Mouse (Mus musculus): ENCODE results near the gene Gm12117.

Gm12117 gene

DNA sequence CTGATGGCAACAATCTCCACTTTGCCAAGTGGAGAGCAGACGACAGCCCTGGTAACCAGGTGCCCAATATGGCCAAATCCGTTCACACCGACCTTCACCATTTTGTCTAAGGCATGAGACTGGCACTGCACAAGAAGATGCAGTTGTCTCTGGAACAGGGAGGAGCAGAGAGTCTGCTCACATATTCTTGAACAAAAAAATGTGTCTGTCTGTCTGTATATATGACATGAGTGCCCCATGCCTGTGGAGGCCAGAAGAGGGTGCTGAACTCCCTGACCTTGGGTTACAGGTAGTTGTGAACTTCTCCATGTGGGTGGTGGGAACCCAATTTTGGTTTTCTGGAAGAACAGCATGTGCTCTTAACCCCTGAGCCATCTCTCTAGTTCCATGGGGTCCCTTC is at the start of gene Gm12117:
TSS of gene Gm12117 (minus strand) at position 101 of the 400 bp plus-strand sequence.
- POLR2A ChIA-PET, result no interaction called here
- CTCF ChIA-PET, result no interaction called here

DNA sequence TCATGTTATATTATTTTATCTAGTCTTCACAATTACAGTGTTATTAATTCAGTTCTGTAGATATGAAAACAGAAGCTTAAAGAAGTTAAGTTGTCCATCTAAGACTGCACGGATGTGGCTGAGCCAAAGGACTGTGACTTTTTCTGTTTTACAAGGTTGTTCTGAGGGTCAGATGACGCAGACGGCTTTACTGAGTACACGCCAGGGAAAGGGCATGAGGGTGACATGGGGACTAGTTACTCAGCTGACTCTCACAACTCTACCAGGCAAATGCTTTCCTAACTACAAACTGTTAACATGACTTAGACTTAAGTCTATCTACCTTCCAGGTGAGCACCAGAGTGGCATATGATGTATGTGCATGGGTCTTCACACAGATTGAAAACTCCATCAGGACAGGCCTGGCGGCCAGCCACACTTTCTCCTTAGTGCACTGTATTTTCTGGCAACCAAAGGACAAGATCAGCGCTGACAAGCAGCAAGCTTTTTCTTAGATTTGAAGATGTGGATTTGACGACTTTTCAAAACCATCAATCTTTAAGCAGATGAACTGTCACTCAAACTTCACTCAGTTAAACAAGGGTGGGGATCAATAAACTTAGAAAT is 42.6 kb upstream of the Gm12117 start:
- POLR2A ChIA-PET, result interaction anchor here in 1 of 4 experiments (0.7 to 1.6 kb wide), 2 partner anchors 22 to 108 kb away, joined by 3 to 4 read pairs; no protein-coding TSS in a partner anchor

DNA sequence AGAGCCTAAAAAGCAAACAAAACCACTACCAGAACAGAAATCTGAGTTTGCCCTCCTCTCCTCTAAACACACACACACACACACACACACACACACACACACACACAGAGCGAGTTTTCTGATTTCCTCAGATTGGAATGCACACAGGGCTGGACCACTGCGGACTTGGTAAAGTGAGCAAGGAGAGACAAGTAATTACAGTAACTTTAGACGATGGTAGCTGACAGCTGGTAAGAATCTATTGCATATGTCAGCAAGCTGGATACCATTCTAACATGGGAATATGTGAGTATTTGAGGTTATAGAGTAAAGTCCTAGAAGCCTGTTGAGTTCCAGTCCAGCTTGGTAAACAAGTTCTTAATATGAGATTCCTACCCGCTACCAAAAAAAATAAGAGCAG is 33.0 kb upstream of the Gm12117 start:
- CTCF ChIA-PET, result interaction anchor here in 1 of 4 experiments (0.6 kb wide), 1 partner anchor 840 kb away, joined by 6 read pairs; no protein-coding TSS in a partner anchor

More for the DNA sequence above, 42.6 kb upstream of the Gm12117 start:
- CTCF ChIA-PET, result no interaction called here

GRCm38 (mm10) chr11:33300859-33301258 is 24.3 kb upstream of the Gm12117 start:
- CTCF ChIA-PET, result no interaction called here
- POLR2A ChIA-PET, result no interaction called here

More for the DNA sequence above, 33.0 kb upstream of the Gm12117 start:
- POLR2A ChIA-PET, result no interaction called here

- POLR2A ChIA-PET, result interaction anchor here in 1 of 4 experiments (0.6 kb wide), 1 partner anchor 144 kb away, joined by 4 read pairs; no protein-coding TSS in a partner anchor
Measured at GRCm38 (mm10) chr11:33299371-33299770, 22.8 kb upstream of the Gm12117 start.

GRCm38 (mm10) chr11:33297121-33297520 is 20.6 kb upstream of the Gm12117 start:
- POLR2A ChIA-PET, result interaction anchor here in 1 of 4 experiments (0.7 to 1.4 kb wide), 3 partner anchors 17 to 48 kb away, joined by 3 to 4 read pairs (median 3); no protein-coding TSS in a partner anchor
- CTCF ChIA-PET, result interaction anchor here in 1 of 4 experiments (1.1 kb wide), 1 partner anchor 39 kb away, joined by 3 read pairs; no protein-coding TSS in a partner anchor

More at GRCm38 (mm10) chr11:33299371-33299770, 22.8 kb upstream of the Gm12117 start:
- CTCF ChIA-PET, result interaction anchor here in 1 of 4 experiments (0.6 kb wide), 1 partner anchor 39 kb away, joined by 3 read pairs; no protein-coding TSS in a partner anchor

GRCm38 (mm10) chr11:33295422-33295821 is 18.9 kb upstream of the Gm12117 start:
- ChIA-PET POLR2A (interaction anchor here in 1 of 4 experiments (0.8 kb wide), 1 partner anchor 41 kb away, joined by 3 read pairs; no protein-coding TSS in a partner anchor), CTCF (interaction anchor here in 2 of 4 experiments (0.9 to 1.5 kb wide), 3 partner anchors 116 to 119 kb away, joined by 3 to 5 read pairs (median 4); no protein-coding TSS in a partner anchor)

GRCm38 (mm10) chr11:33294063-33294462 is 17.5 kb upstream of the Gm12117 start:
- ChIA-PET POLR2A (interaction anchor here in 2 of 4 experiments (0.6 to 2.0 kb wide), 3 partner anchors 29 to 240 kb away, joined by 3 to 6 read pairs (median 3); no protein-coding TSS in a partner anchor), CTCF (interaction anchor here in 2 of 4 experiments (1.2 to 1.5 kb wide), 3 partner anchors 115 to 117 kb away, joined by 3 to 5 read pairs (median 4); no protein-coding TSS in a partner anchor)

DNA sequence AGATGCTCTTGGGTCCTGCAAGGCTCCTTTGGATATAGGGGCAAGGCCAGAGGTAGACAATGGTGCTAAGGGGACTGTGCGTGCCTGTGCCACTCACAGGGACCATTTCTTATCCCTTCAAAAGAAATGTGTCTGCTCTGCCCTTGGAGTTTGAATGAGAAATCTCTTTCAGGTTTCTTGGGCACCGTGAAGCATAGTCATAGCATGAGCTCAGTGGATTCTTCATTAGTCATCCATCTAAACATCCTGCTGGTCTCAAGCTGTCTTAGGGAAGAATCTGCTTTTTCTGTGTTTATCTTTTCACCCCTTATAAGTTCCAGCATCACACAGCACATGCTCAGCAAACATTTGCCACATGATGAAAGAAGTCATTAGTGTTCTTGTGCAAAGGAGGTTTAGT is 2.0 kb upstream of the Gm12117 start:
- ChIA-PET CTCF (interaction anchor here in 1 of 4 experiments (0.7 kb wide), 1 partner anchor 317 kb away, joined by 9 read pairs; no protein-coding TSS in a partner anchor), POLR2A (interaction anchor here in 1 of 4 experiments (0.6 kb wide), 1 partner anchor 379 kb away, joined by 3 read pairs; no protein-coding TSS in a partner anchor)

GRCm38 (mm10) chr11:33274816-33275215 is 1.7 kb downstream of the Gm12117 start:
- POLR2A ChIA-PET, result interaction anchor here in 1 of 4 experiments (1.5 kb wide), 1 partner anchor 9 kb away, joined by 4 read pairs; no protein-coding TSS in a partner anchor
- CTCF ChIA-PET, result interaction anchor here in 1 of 4 experiments (0.9 kb wide), 1 partner anchor 451 kb away, joined by 3 read pairs; no protein-coding TSS in a partner anchor

DNA sequence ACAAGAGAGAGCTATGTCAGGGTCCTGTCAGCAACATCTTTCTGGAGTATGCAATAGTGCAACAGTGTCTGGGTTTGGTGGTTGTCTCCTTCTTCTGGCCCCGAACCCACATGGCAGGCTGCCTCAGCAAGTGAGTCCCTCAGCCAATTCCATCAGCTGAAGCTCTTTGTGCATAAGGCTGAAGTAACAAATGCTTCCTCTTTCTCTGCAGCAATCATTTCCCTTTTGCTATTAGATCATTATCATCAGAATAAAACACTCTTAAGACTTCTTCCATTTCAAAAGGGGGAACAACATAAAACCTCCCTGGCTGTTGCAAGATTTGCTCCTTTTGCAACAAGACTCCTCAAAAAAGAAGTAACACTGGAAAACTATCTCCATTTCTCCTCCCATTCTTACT is 2.2 kb downstream of the Gm12117 start:
- POLR2A ChIA-PET, result interaction anchor here in 1 of 4 experiments (1.5 kb wide), 1 partner anchor 9 kb away, joined by 4 read pairs; no protein-coding TSS in a partner anchor
- CTCF ChIA-PET, result interaction anchor here in 1 of 4 experiments (0.9 kb wide), 1 partner anchor 451 kb away, joined by 3 read pairs; no protein-coding TSS in a partner anchor

DNA sequence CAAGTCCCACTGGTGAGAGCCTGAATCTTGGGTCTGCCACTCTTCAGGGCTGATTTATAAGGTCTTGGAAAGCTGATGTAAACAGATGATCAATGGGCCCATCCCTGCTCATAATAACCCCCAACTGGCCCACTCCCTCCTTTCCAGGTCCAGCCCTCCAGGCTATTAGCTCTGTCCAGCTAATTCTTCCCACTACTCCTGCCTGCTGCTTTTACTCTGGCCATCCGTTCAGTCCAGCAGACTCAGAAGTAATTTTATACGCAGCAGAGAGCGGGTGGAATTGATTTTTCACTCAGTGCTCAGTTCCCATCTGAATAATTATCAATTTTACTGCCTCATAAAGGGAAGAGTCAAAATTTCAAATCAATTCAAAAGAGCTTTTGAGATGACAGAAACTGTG is 36.2 kb downstream of the Gm12117 start:
- CTCF ChIA-PET, result interaction anchor here in 2 of 4 experiments (0.5 to 0.6 kb wide), 2 partner anchors 60 to 474 kb away, joined by 3 to 4 read pairs; no protein-coding TSS in a partner anchor
- POLR2A ChIA-PET, result interaction anchor here in 1 of 4 experiments (1.0 to 2.0 kb wide), 2 partner anchors 9 to 13 kb away, joined by 3 to 4 read pairs; no protein-coding TSS in a partner anchor

GRCm38 (mm10) chr11:33234134-33234533 is 42.4 kb downstream of the Gm12117 start:
- CTCF ChIA-PET, result no interaction called here
- POLR2A ChIA-PET, result no interaction called here

GRCm38 (mm10) chr11:33232056-33232455 is 44.5 kb downstream of the Gm12117 start:
- POLR2A ChIA-PET, result interaction anchor here in 2 of 4 experiments (0.8 to 1.4 kb wide), 2 partner anchors 9 to 13 kb away, joined by 3 to 4 read pairs; no protein-coding TSS in a partner anchor
- CTCF ChIA-PET, result no interaction called here

DNA sequence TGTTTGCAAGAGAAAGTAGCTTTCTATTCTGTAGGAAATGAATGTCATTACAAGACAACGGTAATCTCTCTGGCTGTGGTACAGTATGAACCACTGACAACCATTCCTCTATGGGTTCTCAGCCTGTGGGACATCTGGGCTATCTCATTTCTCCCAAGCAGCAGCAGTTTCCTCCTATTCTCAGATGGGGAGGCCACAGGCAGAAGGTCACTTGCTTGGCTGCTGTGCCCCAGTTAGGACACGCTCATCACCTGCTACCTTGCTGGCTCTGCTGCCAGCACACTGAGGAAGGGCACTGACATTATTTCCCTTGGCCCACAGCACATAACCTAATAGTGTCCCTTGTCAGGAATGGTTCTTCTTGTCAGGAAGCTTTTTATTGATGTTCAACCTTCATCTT is 48.4 kb downstream of the Gm12117 start:
- POLR2A ChIA-PET, result interaction anchor here in 2 of 4 experiments (0.9 to 1.0 kb wide), 2 partner anchors 16 to 17 kb away, joined by 3 read pairs; no protein-coding TSS in a partner anchor
- CTCF ChIA-PET, result no interaction called here

DNA sequence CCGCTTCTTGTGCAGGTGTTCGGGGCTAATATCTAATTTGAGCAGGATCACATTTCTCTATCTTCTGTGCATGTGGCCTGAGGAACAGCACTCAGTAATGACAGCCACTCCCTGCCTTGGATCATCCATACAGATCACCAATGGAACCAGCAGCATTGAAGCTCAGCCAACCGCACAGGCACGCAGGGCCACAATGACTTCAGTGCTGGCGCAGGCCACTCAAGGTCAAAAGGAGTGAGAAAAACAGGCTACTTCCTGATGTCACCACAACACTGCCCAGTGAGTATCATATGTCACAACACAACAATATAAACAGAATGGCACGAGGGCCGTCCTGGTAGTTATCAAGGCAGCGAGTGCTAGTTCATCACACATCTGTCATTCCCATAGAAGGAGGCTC is 50.0 kb downstream of the Gm12117 start:
- CTCF ChIA-PET, result no interaction called here

More for the DNA sequence above, 50.0 kb downstream of the Gm12117 start:
- POLR2A ChIA-PET, result interaction anchor here in 1 of 4 experiments (1.3 kb wide), 1 partner anchor 13 kb away, joined by 4 read pairs; no protein-coding TSS in a partner anchor
